Mouse (Mus musculus): Measurements from ENCODE around the gene Park7.
"Not testable (repeated sequence)": the region's sequence is repeated elsewhere in the genome, so short reads cannot be mapped to it uniquely, and the experiment has no call there.

Gene Park7

DNA sequence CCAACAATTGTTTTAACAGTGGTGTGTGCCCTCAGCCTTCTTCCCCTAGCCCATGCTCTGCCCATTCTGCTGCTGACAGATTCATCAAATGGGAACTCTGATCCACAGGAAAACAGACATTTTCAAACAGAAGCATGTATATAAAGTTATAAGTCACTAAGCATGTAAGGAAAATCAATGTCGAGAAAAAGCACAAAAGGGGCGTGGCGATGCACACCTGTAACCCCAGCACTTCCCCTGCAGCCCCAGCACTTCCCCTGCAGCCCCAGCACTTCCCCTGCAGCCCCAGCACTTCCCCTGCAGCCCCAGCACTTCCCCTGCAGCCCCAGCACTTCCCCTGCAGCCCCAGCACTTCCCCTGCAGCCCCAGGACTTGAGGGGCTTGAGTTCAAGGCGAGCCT lies 39.8 kb downstream of the Park7 start:
- not testable (repeated sequence) for DNase-seq (ENCODE audit: low spot score in 2 of 2)

DNA sequence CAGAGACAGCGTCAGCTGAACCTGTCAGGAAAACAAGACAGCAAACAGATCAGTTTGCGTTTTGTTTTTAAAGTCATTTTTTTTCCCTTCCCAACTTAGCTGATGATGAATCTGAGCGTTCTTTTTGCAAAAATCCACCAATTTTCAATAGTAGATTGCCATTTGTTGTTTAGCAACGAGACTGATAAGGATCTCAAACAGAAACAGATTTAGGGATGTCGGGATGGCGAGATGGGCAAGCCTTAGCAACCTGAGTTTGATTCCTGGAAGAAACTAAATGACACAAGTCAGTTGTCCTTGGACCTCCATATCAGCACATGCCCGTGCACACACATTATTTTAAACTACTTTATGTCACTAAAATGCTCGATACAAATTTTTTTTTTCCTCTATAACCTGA lies 41.6 kb downstream of the Park7 start:
- no peak for DNase-seq (ENCODE audit: low spot score in 2 of 2)

DNA sequence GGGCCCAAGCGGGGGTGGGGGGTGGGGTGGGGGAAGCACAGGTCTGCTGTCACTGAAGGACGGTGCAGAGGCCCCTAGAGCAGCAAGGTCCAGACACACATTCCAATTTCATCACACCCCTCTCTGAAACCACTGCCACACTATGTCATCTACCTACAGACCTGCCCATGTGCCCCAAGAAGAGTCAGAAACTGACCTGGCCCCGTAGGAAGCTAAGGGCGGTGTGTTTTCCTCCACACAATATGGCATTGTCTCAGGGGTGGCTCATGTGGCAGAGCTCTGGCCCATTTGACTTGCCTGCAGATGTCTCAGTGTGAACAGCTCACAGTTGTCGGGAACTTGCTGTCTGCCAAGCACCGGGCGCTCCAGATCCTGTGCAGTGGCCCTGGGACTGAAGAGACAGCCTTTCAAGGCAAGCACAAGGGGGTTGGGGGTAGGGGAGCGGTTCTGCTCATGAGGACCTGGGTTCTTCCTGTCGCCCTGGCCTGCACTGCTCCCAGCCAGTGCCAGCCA lies 42.0 kb downstream of the Park7 start:
- peak in 1 of 2 experiments; percentile 40 for DNase-seq (ENCODE audit: low spot score in 2 of 2)

DNA sequence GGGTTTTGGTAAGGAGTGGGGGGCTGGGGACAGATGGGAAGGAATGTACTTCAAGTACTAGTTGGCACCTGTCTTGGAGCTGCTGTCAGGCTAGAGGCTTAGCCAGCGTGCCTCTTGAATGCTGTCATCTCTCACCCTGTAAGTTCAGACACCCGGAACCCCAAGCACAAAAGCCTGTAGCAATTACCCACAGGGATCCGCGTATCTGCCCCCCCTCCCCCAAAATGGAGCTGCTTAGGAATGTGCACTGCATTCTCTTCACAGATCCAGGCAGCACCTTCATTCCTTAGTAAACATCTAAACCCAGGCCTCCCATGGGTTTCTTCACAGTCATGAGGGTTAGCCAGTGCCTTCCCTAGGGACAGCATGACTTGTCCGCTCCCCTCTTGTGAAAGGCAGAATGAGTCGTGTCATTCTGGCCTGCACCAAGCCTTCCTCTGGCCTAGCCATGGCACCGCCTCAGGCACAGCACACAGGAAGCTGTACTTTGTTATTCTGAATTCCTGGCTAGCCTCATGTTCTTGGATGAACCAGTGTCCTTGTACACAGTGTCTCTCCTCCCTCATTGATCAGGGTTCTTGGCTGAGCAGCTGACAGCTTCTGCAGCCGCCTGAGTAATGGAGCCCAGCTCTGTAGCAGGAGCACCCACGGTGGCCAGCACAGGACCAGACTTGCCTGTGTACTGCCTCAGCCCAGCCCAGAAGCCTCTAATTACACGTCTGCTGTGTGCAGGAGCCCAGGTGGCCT lies 42.7 kb downstream of the Park7 start:
- peak in 1 of 2 experiments; percentile 12 for DNase-seq (ENCODE audit: low spot score in 2 of 2)

DNA sequence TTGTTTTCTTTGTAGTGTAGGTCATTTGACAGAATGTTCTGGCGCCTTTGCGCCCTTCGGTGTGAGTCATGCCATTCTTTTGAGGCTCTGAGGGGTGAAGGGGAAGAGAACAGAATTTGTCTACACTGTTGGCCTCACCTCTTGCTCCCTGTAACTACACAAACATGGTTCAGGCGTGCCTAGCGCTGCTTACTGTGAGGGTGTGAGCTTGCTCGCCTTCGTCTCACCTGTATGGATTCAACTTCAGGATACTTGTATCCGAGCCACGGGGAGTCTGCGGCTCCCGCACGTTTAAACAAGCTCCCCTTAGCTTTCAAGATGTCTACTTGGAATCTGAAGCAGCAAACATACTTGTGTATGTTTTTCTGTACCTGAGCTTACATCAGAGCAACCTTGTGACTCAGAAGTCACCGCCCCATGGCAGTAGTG lies 43.3 kb downstream of the Park7 start:
- no peak for DNase-seq (ENCODE audit: low spot score in 2 of 2)

DNA sequence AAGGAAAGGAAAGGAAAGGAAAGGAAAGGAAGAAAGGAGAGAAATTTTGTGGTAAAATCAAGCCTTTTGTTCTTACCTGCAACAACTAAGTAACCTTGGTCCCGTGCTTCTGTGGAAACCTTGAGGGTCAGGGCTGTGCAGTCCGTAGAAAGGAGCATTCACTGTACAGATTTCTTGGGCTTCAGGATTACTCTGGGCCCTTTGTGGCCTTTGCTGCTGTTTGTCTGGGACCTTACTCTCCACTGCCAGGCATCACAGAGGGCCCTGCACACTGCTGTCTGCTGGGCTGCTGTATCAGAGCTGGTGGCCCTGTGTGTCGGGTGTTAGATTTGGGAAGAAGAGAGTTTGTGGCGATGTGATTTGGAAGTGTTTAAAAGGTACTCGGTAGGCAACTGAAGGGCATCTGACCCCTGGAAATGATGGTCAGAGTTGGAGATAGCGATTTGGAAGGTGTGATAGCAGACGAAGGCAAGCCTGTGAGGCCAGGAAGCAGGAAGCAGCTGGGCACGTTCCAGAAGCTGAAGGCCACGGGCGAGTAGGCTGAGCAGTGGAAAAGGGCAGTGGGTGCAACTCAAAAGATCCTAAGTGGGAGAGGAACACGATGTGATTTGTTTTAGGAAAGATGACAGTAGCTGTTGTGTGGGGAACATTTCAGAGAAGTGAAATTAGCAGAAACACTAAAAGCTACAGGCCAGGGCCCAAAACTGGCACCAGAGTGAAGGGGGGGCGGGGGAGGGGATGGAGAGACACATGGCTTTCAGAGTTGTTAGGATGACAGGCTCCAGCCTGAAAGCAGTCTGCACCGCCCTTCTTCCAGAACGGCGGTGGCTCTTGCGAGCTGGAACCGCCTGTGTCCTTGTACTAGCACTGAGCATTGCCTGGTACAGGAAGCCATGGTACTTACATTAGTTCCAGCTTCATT lies 44.7 kb downstream of the Park7 start:
- no peak for DNase-seq (ENCODE audit: low spot score in 2 of 2)

DNA sequence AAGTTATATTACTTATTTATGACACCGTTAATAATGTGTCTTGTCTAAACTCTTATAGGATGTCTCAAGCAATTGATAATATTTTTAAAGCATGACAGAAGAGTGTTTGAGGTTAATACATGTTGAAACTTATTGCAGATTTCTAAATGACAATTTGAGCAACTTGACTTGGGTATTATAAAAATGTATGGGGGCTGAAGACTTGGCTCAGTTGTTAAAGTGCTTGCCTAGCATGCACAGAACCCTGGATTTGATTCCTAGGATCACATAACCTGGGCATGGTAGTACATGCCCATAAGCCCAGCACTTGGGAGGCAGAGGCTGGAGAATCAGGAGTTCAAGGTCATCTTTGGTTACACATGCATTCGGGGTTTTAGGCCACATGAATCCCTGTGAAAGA lies 45.4 kb downstream of the Park7 start:
- no peak for DNase-seq (ENCODE audit: low spot score in 2 of 2)

DNA sequence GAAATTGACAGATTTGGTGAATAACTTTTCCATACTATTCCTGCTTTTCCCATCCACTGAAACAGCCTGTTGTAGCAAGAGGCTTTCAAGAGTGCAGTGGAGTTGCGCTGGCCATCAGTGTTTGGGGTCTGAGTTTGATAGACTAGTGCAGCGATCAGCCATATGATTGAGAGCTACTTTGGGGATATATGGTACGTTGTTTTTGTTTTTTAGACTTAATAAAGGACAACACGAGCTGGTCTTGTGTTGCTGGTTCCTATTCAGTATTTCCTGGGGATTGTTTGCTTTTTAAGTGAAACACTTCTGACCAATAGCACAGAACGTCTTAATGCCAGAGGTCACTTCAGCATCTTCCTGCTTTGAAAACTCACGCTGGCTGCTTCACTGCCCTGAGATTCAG lies 46.1 kb downstream of the Park7 start:
- no peak for DNase-seq (ENCODE audit: low spot score in 2 of 2)

DNA sequence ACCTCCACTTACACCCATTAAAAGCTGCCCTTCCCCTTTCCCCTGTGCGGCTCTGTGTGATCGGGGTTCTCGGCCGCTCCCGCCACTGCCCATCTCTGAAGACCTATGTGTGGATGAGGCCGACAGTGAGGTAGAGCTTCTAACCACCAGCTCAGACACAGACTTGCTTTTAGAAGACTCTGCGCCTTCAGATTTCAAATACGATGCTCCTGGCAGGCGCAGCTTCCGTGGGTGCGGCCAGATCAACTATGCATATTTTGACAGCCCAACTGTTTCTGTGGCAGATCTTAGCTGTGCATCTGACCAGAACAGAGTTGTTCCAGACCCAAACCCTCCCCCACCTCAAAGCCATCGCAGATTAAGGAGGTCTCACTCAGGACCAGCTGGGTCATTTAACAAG lies 47.7 kb downstream of the Park7 start:
- DNase-seq (ENCODE audit: low spot score in 2 of 2): peak in 1 of 2 experiments; percentile 15

DNA sequence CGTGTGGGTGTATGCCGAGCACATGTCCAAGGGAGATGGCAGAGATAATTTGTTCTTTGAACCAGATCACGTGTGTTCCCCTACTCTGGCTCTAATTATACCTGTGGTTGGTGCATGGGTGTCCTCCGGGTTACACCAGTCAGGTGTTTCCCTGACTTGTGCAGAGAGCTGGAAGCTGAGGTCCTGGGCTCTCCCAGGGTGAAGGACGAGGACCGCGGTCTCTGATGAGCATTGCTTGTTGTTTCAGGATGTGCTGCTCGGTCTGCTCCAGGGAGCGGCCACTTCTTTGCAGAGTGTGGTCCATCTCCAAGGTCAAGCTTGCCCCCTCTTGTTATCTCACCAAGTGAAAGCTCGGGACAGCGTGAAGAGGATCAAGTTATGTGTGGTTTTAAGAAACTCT lies 48.2 kb downstream of the Park7 start:
- no peak for DNase-seq (ENCODE audit: low spot score in 2 of 2)

DNA sequence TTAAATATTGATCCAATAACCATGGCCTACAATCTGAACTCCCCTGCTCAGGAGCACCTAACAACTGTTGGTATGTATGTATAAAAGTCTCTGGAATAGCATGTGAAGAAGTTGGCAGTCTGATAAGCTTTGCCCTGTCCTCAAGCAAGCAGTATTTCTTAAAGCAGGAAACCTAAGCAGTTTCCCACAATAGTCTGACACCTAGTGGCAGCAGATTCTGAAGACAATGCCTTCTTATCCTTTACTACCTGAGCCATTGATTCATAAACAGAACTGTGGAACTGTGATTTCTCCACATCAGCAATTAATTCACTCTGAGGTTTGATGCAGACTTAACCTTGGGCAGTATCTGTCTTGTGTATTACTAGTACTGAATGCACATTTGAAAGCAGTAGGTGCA lies 48.9 kb downstream of the Park7 start:
- peak in 1 of 2 experiments; percentile 26 for DNase-seq (ENCODE audit: low spot score in 2 of 2)

DNA sequence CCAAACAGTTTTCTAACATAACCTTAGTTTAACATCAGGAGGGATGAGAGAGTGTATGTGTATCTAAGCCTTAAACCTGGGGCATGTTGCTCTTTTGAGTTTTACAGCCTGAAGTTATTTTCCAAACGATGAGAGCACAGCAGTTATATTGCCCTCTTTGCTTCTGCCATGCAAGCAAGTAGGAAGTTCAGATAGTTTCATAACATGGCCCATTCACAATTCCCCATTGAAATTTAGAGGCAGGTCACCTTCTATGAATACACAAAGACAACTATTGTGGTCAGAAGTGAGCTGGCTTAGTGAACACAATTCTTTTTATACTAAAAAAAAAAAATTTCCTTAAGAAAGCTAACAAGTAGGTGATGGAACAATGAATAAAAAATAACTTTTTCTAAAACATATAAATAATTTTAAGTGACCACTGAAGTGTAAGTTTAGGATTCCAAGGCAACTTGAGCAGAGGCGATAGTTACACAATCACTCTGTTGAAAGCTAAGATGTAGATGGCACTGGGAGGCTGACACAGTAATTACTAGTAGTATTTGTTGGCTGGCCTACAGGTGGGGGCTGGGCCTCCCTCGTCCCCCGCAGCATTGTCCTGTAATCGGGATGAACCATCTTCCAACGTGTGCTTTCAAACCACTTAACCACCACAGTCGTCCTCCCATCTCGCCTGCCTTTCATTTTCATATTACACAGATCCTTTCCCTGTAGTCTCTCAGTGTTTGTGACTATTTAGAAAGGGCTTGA lies 51.4 kb downstream of the Park7 start:
- no peak for DNase-seq (ENCODE audit: low spot score in 2 of 2)

DNA sequence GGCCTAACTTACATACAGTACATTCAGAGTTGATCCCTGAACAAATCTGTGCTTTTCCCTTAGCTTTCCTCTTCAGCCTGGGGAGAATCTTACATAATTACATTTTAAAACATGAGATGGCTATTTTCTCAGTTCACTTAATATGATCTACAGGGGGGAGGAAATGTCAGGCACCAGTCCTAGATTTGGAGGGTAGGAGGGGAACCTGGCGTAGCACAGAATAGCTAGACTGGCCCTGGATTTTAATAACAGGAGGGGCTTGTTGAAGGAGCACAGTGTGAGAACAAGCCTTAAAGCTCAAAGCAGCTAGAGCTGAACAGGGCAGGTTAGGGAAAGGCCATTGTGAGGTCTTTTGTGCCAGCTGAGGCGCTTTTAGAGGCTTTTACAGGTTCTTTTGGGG lies 53.1 kb downstream of the Park7 start:
- DNase-seq (ENCODE audit: low spot score in 2 of 2): no peak

DNA sequence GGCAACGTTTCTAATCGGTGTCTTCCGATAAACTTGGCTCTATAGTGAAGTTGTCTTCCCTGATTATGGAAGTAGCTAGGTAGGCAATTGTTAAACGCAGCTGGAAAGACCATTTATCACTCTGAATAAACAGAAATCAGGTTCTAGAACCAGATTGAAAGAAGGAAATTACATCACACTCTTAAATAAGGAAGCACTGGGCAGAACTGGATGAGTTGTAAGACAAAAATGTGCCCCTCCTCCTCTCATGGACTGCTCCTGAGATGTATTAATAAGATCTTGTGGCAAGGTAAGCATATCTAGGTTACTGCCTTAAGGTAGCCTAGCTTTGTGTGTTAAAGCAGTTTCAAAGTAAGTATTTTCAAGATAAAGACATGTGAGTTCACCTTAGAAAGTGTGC lies 53.7 kb downstream of the Park7 start:
- no peak for DNase-seq (ENCODE audit: low spot score in 2 of 2)

DNA sequence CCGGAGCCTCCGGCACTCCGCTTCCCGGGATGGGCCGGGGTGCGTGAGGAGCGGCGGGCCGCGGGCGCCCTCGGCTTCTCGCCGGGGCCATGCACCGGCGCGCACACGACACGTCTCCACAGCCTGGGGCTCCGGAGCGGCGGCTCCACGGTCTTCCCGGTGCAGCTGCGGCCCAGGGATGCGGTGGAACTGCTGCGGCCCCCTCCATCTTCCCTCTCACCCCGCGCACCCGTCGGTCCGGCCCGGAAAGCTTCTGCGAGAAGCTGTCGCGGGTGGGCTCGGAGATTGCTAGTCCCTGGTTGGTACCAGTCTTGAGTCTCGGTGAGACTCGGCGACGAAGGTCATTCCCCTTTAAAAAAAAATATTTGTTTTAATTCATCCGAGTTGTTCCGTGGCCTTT lies 58.9 kb downstream of the Park7 start:
- DNase-seq (ENCODE audit: low spot score in 2 of 2): peak in 1 of 2 experiments; percentile 23

DNA sequence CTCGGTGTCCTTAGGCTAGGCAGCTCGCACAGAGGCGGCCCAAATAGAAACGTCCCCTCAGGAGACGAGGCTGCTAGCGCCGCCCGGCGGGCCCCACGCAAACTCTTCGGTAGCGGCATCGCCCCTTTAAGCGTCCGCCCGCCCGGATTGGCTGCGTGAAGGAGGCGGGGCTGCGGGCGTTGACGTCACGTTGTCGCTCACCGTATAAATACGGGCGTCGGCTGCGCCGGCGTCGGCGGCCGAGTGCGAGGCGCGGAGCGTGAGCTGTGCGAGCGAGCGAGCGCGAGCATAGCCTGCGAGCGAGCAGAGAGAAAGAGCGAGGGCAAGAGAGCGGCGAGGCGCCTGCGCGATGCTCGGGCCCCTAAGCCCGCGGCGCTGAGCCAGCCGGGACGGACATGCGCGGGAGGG lies 59.4 kb downstream of the Park7 start:
- DNase-seq (ENCODE audit: low spot score in 2 of 2): peak; percentile 94 to 95

DNA sequence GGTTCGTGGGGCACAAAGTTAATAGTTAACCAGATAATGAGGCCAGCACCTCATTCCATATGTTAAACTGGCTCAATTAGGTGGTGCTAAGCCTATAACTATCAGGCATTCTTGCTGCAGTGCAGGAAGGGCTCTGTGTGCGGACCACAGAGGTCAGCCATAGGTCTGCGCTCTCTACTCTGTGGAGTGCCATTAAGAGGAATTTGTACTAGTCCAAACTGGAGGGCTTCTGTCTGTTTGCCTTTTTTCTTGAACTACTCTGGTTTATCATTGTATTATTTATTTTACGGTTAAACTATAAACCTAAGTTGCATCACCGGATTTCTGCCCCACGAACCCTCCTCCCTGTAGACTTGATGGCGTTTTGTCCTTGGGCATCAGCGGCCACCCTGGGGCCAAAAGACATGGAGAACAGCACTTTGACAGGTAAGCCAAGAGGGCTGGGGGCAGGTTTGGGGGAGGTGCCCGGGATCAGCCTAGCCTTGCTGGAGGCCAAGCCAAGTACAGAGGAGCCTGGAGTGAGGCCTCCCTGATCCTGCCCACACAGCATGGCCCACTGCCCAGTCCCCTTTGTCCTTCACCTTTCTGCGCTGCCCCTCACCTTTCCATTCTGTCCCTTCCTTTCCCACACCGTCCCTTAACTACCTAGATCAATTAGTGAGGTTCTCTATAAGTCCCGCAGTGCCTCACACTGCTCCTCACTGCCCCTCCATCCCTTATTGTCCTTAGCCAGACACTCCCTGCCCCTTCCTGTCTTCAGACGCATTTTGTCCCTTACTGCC lies 60.4 kb downstream of the Park7 start, which contains the start of gene Errfi1:
TSS of gene Errfi1 (plus strand) at position 240 of the 782 bp plus-strand sequence.
- no peak for DNase-seq (ENCODE audit: low spot score in 2 of 2)

DNA sequence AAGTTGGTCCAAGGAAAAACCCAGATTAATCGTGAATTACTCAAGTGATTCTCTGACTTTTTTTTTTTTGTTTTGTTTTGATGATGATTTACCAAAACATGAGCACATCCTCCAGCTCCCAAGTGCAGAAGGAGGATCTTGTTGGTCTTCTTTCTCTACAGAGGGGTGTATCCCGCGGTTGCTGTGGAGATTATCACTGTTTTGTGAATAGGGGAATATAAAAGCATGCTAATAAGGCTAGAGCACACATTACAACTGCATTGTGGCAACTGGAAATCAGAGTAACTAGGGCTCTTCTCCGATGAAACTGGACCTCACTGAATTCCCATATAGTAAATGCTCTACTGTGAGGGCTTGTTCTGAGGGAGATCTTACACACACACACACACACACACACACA lies 61.8 kb downstream of the Park7 start:
- no peak for DNase-seq (ENCODE audit: low spot score in 2 of 2)

DNA sequence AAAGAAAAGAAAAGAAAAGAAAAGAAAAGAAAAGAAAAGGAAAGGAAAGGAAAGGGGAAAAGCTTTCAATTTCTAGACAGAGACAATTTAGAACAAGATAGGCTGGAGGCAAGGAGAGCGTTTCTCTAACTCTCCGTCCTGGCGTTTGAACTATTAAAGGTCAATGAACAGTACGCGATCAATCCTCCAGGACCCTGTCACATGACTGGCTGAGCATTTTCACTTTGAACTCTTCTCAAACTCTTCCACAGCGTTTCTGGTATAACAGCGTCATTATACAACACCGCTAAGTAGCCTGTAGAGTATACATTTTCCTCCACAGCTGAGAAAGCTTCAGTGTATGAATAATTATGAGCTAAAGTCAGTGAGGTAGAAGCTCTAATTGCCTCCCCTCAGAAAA lies 62.2 kb downstream of the Park7 start:
- DNase-seq (ENCODE audit: low spot score in 2 of 2): no peak

DNA sequence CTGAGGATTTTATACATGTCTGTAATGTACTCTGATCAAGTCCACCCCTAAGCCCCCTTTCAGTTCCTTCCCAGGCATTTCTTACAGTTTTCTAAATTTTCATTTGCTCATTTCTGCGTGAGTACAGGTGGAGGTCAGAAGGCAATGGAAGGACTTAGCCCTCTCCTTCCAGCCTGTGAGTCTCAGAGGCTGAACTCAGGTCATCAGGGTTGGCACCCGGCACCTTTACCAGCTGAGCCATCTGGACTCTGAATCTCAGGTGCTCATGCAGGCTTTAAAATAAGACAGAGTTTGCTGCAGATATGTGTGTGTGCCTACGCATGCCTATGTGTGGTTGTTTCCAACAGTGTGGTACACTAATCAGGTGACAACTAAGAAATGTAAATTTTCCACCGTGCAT lies 63.3 kb downstream of the Park7 start:
- no peak for DNase-seq (ENCODE audit: low spot score in 2 of 2)

DNA sequence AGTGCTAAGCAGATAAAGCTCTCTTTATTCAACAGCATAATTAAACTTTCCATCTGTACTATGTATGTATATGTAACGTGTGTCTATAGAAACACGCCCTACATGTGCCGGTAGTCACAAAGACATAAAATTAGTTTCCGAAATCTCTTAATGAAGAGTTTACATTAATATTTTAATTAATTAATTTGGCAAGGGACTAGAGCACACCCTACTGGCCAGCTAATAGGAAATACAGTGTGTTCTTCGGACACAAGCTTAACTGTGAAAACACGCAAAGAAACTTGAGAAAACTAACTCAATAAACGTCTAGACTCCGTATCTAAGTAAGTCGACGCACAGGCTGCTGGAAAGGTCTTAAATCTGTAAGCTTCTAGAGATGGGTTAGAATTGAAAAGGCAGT lies 64.3 kb downstream of the Park7 start:
- DNase-seq (ENCODE audit: low spot score in 2 of 2): no peak

All from right cerebral cortex, adult 2 months (tissue).